Mouse (Mus musculus) urinary bladder, postnatal 10 days (tissue): Measurements from ENCODE around the gene Accs.
A peak's percentile ranks its signal among the peaks of the same experiment; 100 is the strongest.

Experiments
- DNase-seq: peaks from one replicate; pipeline ENCODE4 v3.0.0; 2022; ENCODE audit warnings: low spot score

Gene Accs

DNA sequence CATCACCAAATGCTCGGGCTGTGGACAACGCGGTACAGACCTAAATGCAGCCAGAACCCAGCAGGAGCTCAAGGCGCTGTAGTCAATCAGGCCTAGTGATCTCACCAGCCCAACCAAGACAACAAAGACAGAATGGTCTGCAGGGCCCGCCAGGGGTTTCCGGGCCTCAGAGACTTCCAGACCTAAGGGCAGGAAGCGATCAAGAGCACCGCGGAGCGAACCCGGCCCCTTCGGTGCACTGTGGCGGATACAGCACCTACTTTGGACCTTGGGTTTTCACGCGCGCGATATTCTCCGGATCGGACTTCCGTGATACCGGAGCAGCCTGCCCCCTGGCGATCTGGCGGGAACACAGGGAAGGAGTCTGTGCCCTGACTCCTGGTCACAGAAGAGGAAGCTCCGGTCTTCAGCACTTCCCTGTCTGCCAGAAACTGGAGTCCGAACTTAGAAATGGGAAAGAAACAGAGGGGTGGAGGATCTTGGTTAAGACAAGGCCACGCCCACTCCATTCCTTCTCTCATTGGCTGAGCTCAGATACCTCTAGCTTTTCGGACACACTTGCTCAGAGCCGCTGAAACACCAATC, at the start of gene Accs:
Gene Accs (minus strand): TSS at position 439 of the 585 bp plus-strand sequence.
- DNase-seq, result peak; percentile 25

DNA sequence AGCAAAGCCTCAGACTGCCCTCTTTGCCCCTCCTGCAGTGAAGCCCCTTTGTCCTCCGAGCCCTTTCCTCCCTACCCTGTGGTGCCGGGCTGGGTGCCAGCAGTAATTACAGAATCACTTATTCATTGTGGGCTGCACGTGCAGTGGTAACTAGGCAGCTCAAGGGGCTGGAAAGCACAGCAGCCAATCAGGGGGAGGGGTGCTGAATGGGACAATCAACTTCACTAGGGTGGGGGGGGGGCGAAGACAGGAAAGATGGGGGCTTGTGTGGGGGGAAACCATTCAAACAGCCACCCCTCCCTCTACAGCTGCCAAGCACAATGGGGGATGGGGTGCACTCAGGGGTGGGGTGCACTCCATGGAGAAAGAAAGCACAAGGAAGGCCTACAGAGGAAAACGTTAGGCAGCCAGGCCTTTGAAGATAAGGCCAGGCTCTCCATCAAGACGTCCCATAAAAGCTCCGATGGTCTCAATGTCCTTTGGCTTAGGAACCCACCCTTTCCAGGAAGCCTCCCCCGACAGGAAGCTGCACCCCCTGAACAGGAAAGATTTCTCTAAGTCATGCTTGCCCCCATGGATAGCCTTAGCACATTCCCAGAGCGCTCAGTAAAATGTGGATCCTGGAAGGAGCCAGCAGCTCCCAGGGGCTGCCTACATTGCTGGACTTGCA, 42.0 kb upstream of the Accs start:
- no peak for DNase-seq

DNA sequence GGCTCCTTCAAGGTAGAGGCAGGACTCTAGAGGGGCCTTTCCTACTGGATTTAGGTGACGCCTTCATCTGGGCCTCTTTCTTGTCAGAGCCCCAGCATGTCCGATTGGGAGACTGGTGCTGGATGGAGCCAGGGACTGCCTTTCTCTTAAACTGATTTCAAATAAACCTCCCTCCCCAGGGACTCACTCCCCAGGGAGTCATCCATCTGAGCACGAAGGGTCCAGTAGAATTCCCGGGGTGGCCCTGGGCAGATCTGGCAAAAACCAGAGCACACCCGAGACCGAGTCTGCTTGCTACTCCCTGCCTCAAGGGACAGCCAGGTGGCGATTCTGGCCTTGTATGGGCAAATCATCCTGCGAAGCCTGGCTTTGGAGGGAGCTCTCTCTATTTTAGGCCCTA, 40.4 kb upstream of the Accs start:
- no peak for DNase-seq

DNA sequence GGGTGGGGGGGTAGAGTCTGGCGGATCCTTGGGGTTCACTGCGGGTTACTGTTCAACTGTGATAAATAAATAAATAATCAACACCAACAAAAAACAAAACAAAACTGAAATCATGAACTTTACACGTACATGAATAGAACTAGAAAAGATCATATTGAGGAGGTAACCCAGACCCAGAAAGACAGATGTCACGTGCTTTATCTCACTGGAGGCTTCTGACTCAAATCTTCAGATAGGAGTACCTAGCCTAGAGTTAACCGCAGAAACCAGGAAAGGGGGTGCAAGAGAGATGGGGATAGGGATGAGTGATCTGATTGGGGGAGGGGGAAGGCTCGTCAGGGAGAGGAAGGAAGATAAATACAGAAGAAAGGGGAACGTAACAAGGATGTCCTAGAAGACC, 39.3 kb upstream of the Accs start:
- DNase-seq, result no peak

DNA sequence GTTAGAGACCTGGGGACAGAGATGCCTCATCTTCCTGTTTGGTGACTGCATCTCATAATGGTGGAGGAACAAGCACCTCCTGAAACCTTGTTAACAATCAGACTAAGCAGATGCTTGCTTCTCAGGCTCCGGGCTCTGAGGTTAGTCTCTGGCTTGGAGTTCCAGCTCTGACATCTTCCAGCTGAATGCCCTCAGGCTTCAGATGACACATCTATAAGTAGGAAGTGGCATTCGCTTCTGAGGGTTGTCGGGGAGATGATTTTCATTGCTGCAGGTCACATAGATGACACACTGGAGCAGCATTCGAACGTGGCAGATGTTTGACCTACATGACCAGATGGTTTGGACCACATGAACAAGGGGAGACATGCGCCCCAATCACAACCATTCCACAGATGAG, 38.6 kb upstream of the Accs start:
- DNase-seq, result no peak

DNA sequence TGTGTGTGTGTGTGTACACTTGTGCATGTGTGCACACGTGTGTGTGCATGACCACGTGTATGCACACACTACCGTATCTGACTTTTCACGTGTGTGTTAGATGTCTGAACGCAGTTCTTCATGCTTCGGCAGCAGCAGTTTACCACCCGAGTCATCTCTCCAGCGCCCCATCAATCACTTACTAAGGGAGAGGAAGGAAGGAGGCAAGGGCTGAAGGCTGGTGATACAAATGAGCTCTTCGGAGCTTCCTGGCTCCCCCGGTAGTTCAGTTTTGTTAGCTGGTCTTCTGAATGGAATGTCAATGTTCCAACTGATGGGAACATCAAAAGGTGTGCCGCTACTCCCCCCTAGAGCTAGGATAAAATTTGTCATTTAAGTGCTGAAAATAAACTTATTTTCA, 37.5 kb upstream of the Accs start:
- no peak for DNase-seq

DNA sequence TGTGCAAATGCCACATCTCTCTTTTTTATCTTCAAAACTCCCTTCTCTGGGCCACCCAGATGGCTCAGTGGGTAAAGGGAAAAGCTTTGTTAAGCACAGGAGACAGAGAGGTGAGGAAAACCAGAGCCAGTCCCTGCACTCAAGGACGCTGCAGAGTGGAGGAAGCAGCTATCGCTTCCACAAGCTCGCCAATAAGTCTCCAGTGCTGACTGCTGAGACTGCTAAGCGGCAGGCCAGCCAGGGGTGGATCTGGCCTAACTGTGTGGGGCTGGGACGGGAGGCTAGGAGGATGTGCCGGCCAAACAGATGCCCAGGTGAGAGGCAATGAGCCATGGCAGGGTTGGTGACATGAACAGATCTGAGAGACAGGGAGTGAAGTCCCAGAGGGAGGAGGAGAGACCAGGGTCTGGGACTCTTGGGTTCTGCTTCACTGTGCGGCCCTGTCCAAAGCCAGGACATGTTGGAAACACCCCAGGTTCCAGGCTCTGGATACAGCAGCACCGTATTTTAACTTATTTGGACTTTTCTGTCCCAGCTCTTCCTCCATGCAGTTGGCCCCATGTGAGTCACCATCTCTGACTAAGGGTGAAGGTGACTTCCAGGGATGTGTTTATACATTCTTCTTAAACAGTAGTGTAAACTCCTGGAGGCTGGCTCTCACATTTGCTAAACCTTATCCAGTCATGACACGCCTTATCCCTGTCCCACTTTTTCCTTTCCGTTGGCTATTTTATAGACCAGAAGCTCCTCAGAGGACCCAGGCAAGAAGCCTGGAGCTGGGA, 36.5 kb upstream of the Accs start:
- no peak for DNase-seq

DNA sequence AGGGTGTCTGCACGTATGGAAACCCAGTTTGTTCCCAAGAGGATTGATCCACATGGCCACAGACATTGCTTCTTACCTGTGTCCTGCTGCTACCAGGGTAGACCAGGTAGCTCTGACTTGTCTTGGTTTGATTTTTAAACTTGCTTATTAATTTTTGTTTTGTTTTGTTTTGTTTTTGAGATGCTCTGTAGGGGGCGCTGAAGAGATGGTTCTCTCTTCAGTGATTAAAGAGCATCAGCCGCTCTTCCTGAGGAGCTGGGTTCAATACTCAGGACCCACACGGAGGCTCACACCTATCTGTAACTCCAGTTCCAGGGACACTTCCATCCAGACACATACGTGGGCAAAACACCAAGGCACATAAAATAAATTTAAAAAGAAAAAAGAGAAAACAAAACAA, 33.3 kb upstream of the Accs start:
- no peak for DNase-seq

DNA sequence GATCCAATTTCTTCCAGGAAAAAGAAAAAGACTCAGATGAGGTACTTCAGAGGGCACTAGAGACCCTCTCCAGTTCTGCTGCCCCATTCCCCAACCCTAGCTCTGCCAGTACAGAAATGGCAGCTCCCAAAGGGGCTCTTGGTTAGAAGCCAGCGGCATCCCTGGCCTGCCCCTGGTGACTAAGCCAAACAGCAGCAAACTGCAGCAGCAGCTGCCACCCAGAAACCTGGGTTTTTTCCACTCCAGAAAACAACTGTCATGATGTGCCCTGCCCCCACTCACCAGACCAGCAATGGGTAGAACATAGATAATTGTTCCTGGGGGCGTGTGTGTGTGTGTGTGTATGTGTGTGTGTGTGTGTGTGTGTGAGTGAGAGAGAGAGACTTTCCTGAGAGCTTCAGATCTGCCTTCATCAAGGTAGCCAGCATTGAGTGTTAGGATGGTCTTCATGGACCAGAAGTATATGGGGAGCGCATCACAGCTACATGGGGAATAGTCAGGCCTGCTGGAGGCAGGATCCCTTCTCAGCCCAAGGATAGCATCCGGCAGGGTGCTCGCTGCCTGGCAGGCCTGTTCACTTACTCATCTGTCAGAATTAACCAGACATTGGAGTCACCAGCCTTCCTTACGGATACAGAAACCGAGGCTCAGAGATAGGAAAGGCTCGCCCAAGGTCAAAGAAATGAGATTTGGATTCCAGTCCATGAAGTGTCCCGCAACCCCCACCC, 32.1 kb upstream of the Accs start:
- no peak for DNase-seq

DNA sequence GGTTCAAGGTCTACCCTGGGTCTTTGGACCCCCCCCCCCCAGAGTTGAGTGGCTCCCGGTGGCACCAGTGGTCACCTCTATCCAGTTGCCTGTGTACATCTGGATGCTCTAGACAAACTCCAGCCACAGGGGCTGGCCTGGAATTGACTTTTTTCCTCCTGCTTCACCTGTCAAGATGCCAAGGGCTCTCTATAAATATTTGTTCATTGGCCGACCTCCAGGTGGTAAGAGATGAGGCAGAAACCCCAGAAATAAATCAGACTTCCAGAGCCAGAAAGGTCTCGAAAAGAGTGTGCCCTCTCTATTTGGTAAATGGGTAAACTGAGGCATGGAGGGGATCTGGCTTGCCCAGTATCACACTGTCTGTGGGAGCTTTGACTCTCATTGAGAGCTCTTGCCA, 31.2 kb upstream of the Accs start:
- no peak for DNase-seq

DNA sequence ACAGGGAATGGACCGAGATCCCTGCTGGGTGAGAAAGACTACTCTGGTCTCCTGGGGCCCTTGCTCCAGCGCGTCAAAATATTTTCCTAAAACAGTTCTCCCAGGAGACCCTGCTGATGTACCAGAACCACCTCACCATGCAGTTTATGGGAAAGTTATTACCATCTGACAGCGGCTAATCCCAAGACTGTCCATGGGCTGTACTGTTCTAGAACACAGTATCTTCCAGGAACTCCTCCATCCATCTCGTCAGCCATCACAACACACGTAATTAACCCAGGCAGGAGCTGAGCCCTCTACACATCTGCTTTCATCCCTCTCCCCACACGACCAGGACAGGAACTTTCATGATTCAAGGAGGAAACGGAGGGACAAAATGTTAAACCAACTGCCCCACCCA, 30.7 kb upstream of the Accs start:
- no peak for DNase-seq

DNA sequence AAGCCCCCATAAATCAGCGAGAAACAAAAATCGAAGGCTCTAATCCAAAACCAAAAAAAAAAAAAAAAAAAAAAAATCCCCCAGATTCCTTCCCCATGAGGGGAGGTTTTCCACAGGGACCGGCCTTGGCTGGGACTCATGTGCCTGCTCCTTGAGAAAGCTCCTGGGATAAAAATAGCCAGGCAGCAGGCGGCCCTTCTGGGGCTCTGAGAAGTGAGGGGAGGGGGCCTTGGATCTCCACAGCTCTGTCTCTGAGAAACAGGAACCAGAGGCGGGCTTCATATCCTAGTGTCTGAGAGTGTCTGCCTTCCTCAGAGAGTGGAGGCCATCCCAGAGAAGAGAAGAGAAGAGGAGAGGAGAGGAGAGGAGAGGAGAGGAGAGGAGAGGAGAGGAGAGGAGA, 27.3 kb upstream of the Accs start:
- DNase-seq, result no peak

DNA sequence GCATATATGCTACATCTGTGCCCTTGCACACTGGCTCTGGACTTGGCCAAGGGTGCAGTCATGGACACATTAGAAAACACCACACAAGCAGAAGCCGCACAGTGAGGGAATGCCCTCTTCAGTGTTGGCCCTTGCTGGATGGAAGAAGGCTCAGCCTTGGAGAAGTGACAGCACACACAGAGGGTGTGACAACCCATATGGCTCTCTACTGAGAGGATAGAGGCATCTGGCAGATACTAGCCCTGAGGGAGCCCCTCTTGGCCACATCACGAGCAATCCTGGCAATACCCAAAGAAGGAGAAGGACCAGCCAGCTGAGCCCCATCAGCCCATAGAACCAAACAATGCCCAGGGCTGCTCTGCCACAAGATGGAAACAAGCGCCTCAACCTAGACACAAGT, 24.9 kb upstream of the Accs start:
- DNase-seq, result no peak

DNA sequence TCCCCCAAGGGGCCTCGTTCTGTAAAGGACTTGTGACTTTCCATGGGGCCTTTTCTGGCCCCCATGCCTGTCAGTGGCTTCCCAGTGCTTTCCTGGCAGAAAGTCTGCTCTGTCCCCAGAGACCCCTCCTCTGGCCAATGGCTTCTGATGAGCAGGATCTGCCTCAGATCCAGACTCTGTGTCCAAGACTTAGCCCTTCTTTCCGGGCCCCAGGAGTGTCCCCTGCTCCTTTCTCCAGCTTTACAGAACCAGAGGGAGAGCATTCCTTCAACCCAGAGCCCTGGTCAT, 24.4 kb upstream of the Accs start:
- no peak for DNase-seq

DNA sequence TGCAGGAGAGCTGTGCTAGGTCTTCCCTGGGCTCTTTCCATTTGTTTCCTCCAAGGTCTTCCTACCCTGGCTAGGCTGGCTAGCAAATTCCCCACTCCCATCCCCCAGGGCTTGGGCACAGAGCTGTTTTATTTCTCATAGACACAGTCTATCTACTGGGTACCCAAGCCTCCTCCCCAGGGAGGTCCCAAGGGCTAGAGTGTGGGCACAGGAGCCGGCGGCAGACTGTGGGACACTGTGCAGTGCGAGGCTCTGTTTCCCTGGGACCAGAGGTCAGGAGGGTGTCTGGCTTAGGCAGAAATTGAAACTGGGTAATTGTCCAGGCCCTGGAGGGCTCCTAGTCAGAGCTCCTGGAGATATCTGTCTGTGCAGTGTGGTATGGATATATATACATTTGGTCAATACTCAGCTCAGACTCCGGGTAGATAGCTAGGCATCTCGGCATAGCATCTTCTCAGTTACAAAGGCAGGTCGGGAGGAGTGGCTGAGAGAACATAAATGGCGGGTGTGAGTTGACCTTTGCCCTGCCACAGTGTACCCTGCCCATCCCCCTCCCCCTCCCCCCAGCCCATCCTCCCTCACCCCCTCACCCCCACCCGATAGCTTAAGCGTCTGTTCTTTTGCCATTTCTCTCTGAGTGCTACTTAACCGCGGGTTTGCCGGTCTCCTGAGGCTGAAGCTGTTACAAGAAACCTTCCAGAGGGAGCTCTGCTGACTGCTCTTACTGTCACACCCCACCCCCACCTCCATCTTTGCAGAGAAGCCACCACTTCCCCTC, 23.9 kb upstream of the Accs start:
- DNase-seq, result no peak

DNA sequence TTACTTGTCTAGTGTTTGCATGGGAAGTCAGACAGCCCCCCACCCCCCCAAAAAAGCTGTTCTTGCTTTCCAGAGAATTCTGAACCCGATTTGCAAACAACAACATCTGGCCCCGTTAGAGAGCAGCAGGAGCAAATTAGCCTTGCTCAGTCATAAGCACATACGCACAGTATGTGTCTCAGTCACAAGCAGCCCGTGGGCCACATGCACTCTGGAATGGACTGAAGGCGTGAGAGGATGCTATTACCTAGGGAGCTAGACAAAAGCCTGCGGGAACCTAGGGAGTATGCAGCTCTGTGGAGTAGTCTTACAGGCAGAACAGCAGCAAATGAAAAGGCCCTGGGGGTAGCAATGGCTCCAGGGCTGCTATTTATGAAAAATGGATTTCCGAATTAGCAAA, 22.5 kb upstream of the Accs start:
- DNase-seq, result no peak

DNA sequence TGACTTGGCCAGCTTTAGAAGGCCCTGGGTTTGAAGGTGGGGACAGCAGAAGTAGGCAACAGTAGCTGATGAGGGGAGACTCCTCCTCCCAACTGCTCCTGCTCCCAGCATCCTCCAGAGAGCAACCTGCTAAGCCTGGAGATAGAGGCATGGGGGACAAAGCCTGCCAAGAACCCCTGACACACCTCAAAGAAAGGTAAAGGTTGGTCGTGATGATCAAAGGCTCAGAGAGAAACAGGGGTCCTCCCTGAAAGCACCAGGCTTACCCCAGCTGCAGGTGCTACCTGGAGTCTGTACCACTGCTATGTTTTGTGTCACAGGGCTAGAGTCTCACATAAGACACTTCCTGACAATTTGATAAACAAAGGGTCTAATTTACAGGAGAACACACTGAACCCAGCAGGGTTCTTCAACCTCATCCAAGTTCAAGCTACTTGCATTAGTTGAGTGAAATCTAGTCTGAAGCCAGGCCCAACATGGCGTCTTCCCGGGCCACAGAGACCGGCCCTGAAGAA, 21.7 kb upstream of the Accs start:
- DNase-seq, result no peak

DNA sequence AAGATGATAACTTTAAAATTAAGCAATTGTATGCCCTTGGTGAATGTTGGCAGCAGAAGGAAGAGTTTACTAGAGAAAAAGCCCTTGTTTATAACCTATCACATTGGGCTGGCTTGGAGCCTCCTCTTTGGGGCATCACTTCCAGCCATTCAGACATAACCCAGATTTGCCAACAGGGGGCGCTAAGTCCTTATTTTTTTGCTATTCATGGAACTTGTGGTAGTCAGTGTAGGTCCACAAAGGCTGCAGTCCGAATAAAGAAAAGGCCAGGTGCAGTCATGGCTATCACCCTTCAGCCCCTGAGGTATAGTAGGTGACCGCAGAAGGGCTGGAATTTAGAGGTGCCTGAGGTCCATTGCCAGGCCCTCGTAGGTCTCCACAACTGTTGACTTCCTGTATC, 21.1 kb upstream of the Accs start:
- no peak for DNase-seq

DNA sequence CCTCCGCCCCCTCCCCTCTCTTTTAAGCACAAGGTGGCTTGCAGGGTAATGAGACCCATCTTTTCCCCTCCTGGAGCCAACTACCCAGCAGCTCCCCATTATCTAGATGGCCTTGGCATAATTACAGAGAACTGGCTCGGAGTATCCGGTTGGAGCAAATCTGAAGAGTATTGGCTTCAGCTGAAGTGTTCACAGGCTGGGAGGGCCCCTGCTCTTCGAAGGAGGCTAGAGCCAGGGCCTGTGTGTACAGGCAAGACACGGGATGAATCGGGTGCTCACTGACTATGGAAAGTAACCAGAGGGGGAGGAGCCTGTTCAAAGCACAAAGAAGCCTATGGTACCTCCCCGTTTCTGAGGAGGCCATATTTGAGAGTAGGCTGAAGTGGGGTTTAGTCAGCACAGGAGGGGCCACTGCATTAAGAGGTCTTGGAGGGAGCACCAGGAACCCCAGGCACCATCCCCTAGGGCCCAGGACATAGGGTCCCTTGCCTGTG, 19.4 kb upstream of the Accs start, which contains the start of gene Accsl:
Gene Accsl (minus strand): TSS at position 51 of the 494 bp plus-strand sequence.
- DNase-seq, result no peak

DNA sequence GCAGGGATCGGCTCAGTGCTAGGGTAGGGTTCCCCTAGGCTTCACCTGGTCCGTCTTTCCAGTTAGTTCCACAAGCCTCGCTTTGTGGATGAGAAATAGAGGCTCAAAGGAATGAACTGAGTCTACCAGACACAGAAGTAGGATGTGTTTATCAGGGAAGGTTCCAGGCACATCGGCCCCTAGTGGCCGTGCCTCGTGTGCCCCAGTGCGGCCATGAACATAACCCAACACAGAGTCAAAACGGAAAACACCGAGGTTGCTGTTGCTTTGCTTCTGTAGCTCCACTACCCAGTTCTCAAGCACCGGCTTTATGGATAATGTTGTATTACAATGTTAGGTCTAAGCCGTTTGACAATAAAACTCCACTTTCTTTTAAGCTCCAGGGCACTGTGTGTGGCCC, 18.8 kb upstream of the Accs start:
- no peak for DNase-seq

DNA sequence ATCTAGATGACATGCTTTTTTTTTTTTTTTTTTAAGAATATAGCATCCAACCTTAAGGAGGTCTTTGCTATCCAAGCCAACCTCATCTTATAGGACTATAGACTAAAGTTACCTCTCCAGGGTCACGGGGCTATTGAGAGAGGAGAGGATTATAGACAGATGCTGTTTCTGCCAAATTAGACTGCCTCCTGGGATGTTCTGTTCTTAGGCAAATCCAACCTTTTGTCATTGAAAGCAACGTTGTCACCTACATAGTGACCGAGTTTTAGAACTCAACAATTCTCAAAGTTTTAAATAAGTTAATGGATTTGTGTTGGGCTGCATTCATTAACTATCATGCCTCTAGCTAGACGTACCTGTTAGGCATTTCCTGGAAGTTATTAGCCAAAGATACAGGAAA, 13.5 kb upstream of the Accs start:
- DNase-seq, result no peak

DNA sequence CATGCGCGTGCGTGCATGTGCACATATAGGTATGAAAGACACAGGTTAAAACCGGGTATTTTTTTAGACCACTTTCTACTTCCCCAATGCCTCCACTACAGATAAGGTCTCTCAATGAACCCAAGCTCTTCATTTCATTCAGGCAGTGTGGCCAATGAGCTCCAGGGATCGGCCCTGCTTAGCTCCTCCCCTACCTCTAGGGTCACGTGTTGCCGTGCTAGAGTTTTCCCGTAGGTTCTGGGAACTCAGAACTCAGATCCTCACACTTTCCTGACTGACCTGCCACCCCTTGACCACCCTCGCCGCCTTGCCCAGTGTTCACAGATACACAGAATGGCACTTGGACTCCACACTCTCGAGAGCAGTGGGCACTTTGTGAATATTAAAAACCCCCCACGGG, 9.1 kb upstream of the Accs start:
- DNase-seq, result no peak
